ENCODE assay signal across 9 mouse cellular contexts in the genomic region with DNA sequence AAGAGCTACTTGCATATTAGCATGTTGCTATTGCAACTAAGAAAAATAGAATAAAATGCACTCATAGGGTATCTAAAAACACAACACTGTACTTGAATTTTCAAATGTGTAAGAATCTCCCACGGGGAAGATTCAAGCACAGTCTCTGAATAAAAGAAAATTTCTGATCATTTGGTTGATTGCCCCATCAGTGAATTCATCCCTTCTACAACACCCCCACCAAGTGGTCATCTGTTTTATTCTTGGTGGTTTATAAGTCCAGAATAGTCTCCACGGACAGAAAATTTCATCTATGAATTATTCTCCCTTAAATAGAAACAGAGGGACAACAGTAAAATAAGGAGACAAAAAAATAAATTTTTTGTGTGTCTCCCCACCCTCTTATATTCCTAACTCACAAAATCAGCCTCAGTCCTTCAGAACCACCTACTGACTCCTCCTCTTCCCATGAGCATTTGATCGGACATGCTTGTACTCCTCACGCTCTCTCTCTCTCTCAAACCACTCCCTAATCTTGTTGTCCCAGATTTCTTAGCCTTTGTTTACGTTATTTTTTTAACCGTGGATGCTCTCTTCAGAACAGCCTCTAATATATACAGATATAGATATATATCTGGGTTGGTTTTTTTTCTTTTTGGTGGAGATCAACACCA.
A peak's percentile ranks its signal among the peaks of the same experiment; 100 is the strongest.
DNase-seq lines count a peak whose midpoint lies in the region; ATAC-seq and TF ChIP-seq lines count a peak whose summit lies in the region.
"Had no signal": no experiment of that assay in that cellular context is flagged by ENCODE, and none has a peak within 500 bp of the region (broad histone marks: within the 10 kb centered on the region; RNA-seq: fewer than 3 reads in every experiment).

No protein-coding gene starts in this region.

- H3K36me3 ChIP-seq in stomach, postnatal 0 days (ENCODE audit: control insufficient read depth, insufficient read depth, low read length), result no peaks in the 10 kb centered on the region
- H3K36me3 ChIP-seq: liver, embryonic 13.5 days had no signal

- TF ChIP-seq CTCF in gastrocnemius, adult 2 months (IDR thresholded peaks at IDR 0.05), result peak; percentile 34; the same call in 1 of the 2 replicates
- TF ChIP-seq CTCF in stomach, postnatal 0 days (IDR thresholded peaks at IDR 0.05; ENCODE audit: low read depth), result peak; percentile 70

- no peak overlapping the region for H3K4me2 ChIP-seq in stomach, postnatal 0 days (replicated peaks; ENCODE audit: low read depth)
- H3K4me2 ChIP-seq: liver, embryonic 13.5 days had no signal

- no peak overlapping the region for H3K9ac ChIP-seq in stomach, postnatal 0 days (ENCODE audit: low read length)
- H3K9ac ChIP-seq: liver, embryonic 13.5 days had no signal

- intact Hi-C loops in gastrocnemius, adult 2 months (cut with DNase I), result no loop called here

- DNase-seq in gastrocnemius, adult 2 months, result no peak
- DNase-seq in gastrocnemius, postnatal 10 days, result no peak
- peak; percentile 22 to 26 for DNase-seq in right cerebral cortex, postnatal 10 days (ENCODE audit: low spot score in 2 of 2)
- no peak for DNase-seq in right cerebral cortex, postnatal 14 days
- peak; percentile 39 for DNase-seq in kidney, postnatal 14 days
- no peak for DNase-seq in stomach, postnatal 0 days (ENCODE audit: low spot score)
- DNase-seq in urinary bladder, postnatal 14 days (ENCODE audit: low spot score), result no peak
- no peak for DNase-seq in urinary bladder, adult 2 months (ENCODE audit: low spot score)
- DNase-seq: liver, embryonic 13.5 days had no signal

- no peak overlapping the region for H3K27ac ChIP-seq in gastrocnemius, adult 2 months
- H3K27ac ChIP-seq in stomach, postnatal 0 days (replicated peaks), result no peak overlapping the region
- H3K27ac ChIP-seq: liver, embryonic 13.5 days had no signal

- no peaks in the 10 kb centered on the region for H3K9me3 ChIP-seq in stomach, postnatal 0 days (ENCODE audit: control insufficient read depth, low read length)
- H3K9me3 ChIP-seq: liver, embryonic 13.5 days had no signal

- H3K4me1 ChIP-seq in stomach, postnatal 0 days (replicated peaks; ENCODE audit: control insufficient read depth, insufficient read depth), result no peaks in the 10 kb centered on the region
- H3K4me1 ChIP-seq: liver, embryonic 13.5 days had no signal

- H3K4me3 ChIP-seq in gastrocnemius, adult 2 months, result no peak overlapping the region
- no peak overlapping the region for H3K4me3 ChIP-seq in stomach, postnatal 0 days (ENCODE audit: low read depth, low read length)
- H3K4me3 ChIP-seq: liver, embryonic 13.5 days had no signal

- H3K27me3 ChIP-seq in stomach, postnatal 0 days (ENCODE audit: control insufficient read depth, insufficient read depth, low read length), result no peaks in the 10 kb centered on the region
- H3K27me3 ChIP-seq: liver, embryonic 13.5 days had no signal

- TF ChIP-seq EP300 in stomach, postnatal 0 days (optimal IDR thresholded peaks at IDR 0.05), result no peak

- no peak for ATAC-seq in stomach, postnatal 0 days (ENCODE audit: low FRiP score, low TSS enrichment)

- 21% methylated on average over 6 of the region's 6 CpGs for WGBS in stomach, postnatal 0 days

Comparison
In these comparisons a context has a peak if more than half of its experiments do, and no peak if none do; other contexts are left out.
1. DNase-seq: peak in right cerebral cortex, postnatal 10 days (2 of 2) and kidney, postnatal 14 days (single experiment); none in gastrocnemius, adult 2 months (single experiment), gastrocnemius, postnatal 10 days (single experiment), right cerebral cortex, postnatal 14 days (single experiment), stomach, postnatal 0 days (single experiment), urinary bladder, postnatal 14 days (single experiment) and urinary bladder, adult 2 months (single experiment).